Mouse (Mus musculus): Measurements from ENCODE around the gene Kcnj3.
"Not testable (repeated sequence)": the region's sequence is repeated elsewhere in the genome, so short reads cannot be mapped to it uniquely, and the experiment has no call there.

The Kcnj3 gene

GRCm38 (mm10) chr2:55435721-55436260 is at the start of gene Kcnj3:
Kcnj3 (plus strand) TSS chr2:55435970.
- DNase-seq (ENCODE audit: low spot score in 2 of 2): peak; percentile 46 to 68

GRCm38 (mm10) chr2:55390330-55390989 is 45.3 kb upstream of the Kcnj3 start:
- no peak for DNase-seq (ENCODE audit: low spot score in 2 of 2)

DNA sequence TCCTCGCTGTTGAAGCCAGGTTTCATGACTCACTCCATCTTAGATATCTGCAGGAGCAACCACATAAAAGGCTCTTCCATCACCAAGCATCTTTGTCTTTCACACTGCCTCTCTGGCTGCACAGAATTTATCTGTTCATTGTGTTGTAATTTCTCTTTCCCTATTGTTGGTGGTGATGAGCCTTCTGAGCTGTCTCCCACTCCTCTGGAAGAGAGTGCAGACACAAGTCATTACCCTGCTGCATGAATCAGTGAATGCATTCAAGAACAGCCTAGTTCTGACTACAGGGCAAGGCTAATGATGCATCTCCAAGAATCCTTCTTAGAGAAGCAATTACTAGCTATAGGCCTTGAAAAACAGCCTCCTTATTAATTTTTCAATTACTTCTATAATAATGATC is 30.5 kb upstream of the Kcnj3 start:
- DNase-seq (ENCODE audit: low spot score in 2 of 2): no peak

DNA sequence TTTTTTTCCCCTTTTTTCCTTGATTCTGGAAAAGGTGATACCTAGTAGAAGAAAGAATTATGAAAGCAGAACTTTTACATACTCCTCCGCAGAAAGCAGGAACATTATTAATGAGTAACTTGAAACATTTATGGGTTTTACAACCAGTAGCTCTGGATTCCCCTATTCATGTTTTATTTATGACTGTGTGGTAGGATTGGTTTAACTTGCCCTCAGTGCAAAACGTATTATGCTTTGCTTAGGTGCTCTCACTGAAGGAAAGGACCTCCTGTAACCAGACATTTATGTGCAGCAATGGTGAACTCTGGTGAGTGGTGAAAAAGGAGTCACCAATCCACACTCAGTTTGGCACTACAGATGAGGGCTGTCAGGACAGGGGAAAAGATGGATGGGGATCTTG is 8.1 kb upstream of the Kcnj3 start:
- DNase-seq (ENCODE audit: low spot score in 2 of 2): no peak

DNA sequence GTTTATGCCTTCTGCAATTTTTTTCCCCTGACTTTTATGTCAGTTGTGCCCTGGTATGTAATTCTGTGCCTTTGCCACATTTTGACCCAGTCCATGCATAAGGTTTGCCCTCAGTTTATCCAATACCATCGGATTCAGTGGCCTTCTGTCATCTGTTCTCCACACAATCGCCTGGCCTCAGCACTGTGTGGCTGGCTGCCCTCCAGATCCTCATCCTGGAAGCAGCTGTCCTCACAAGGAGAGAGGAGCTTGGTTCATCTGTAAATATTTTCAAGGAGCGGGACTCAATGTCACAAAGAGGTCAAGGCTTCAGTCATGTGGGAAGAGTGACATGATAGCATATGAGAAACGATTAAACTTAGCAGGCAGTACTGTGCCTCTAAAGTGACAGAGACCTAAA is 3.7 kb upstream of the Kcnj3 start:
- DNase-seq (ENCODE audit: low spot score in 2 of 2): peak in 1 of 2 experiments; percentile 60

- peak in 1 of 2 experiments; percentile 25 for DNase-seq (ENCODE audit: low spot score in 2 of 2)
Observed at GRCm38 (mm10) chr2:55436261-55437006, 664 bp downstream of the Kcnj3 start.

DNA sequence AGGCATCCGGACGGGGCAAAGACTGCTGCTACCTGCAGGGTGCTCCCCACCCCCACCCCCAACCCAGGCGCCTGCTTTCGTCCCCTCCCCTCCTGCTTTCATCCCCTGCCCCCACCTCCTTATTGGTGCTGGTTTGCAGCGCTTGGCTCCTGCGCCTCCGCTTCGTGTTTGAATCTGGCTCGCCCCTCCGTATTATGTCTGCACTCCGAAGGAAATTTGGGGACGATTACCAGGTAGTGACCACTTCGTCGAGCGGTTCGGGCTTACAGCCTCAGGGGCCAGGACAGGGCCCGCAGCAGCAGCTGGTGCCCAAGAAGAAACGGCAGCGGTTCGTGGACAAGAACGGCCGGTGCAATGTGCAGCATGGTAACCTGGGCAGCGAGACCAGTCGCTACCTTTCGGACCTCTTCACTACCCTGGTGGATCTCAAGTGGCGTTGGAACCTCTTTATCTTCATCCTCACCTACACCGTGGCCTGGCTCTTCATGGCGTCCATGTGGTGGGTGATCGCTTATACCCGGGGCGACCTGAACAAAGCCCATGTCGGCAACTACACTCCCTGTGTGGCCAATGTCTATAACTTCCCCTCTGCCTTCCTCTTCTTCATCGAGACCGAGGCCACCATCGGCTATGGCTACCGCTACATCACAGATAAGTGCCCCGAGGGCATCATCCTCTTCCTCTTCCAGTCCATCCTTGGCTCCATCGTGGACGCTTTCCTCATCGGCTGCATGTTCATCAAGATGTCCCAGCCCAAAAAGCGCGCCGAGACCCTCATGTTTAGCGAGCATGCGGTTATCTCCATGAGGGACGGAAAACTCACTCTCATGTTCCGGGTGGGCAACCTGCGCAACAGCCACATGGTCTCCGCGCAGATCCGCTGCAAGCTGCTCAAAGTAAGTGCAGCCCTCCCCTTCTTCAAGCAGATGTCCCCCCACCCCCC is 1.5 kb downstream of the Kcnj3 start:
- DNase-seq (ENCODE audit: low spot score in 2 of 2): peak; percentile 22 to 29

- DNase-seq (ENCODE audit: low spot score in 2 of 2): no peak
Observed at GRCm38 (mm10) chr2:55437977-55438376, 2.2 kb downstream of the Kcnj3 start.

GRCm38 (mm10) chr2:55439211-55439610 is 3.4 kb downstream of the Kcnj3 start:
- DNase-seq (ENCODE audit: low spot score in 2 of 2): no peak

DNA sequence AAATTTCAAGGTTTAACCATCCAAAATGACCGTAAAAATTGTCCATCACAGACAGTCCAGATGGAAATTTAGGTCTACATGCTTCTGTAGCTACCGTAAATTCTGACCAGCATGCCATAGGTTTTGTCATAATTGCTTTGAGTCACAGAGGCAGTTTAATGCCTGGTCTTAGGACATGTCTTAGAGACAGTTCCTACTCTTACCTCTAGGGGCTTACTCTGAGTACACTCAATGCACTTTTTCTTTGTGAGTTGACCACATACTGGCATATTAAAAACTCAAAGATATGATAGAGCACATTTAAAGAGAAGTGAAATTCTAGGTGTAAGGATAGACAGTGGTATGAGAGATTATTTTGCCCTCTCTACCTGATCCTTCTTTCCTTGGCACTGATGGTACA is 6.2 kb downstream of the Kcnj3 start:
- no peak for DNase-seq (ENCODE audit: low spot score in 2 of 2)

DNA sequence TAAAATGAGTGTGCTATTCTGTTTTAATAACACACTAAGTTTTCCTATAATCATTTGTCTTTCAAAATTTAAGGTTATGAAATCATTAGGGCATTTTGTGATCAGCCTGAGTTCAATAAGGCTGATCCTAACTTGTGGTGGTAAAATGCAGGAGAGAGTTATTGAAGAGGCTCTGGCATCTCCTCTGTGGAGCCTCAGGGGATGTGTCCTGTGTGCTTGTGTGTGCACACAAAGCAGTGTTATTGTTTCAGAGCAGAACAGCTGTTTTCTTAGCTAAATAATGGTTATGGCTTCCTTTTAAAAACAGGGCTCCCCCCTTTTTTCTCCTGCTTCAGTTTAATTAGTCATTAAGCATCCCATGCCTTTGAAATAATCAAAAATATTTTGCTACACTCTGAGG is 11.5 kb downstream of the Kcnj3 start:
- DNase-seq (ENCODE audit: low spot score in 2 of 2): no peak

GRCm38 (mm10) chr2:55450774-55451173 is 15.0 kb downstream of the Kcnj3 start:
- no peak for DNase-seq (ENCODE audit: low spot score in 2 of 2)

- DNase-seq (ENCODE audit: low spot score in 2 of 2): no peak
Observed at GRCm38 (mm10) chr2:55459195-55459594, 23.4 kb downstream of the Kcnj3 start.

DNA sequence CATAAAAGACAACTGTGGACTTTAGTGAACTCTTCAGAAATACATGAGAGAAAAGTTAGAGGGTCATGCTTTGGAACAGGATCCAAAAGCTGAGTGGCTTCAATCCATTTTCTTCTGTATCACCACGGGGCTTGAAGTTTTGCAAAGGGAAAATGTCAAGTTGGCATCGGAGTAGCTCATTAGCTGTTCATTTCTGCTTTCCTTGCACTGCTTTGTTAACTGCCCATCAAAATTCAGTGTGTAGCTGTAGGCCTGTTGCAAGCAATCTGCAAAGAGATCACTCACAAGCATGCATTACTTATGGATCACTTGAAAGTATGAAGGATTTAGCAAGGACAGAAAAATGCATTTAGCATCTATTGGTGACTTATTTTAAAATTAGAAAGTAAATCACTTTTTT is 33.4 kb downstream of the Kcnj3 start:
- DNase-seq (ENCODE audit: low spot score in 2 of 2): no peak

DNA sequence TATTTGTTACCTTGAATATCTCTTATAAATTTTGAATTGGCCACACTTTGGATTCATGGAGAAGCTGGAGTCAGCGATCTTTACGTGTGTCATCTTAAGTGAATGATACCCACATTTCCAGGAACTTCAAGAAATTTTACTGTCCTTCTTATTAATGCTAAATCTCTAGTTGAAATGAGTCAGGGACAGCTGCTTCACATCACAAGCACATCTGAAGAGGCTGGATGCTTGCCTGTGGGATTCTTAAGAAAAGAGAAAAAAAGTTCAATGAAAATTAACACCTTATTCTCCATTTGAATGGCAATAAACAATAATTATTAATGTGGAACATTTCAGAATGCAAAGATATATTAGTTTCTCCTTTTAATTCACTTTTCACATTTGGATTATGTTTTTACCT is 34.2 kb downstream of the Kcnj3 start:
- DNase-seq (ENCODE audit: low spot score in 2 of 2): no peak

DNA sequence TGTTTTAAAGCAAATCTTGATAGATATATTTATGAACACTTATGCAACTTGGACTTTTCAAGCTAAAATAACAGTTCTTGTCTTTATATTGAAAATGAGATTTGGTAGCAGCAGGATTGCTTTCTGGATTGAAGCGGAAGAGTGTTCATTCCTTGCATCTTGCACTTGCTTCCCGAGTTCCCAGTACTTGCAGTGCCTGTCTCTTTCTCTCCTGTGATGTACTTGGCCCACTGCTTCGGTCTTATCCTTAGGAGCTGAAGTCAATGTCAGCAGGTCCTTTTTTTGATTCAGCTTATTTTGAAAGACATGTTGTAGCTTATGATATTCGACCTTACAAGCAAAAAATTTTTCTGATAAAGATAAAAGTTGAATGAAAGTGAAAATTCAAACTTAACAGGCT is 43.7 kb downstream of the Kcnj3 start:
- no peak for DNase-seq (ENCODE audit: low spot score in 2 of 2)

- DNase-seq (ENCODE audit: low spot score in 2 of 2): peak in 1 of 2 experiments; percentile 50
Observed at GRCm38 (mm10) chr2:55479933-55480601, 44.3 kb downstream of the Kcnj3 start.

DNA sequence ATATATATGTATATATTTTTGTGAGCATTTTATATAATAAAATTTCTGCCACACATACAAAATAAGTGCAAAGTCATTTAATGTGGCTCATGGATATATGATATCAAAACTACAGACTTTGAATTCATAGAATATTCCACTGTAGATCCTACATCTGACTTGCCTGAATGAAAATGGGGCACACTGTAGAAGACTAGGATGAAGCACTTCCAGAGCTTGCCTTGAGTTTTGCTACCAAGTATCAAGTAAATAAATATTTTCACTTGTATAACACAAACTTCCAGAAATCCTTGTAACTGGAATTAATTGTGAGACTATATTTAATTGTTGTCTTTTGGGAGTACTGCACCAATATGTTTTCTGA is 44.8 kb downstream of the Kcnj3 start:
- no peak for DNase-seq (ENCODE audit: low spot score in 2 of 2)

DNA sequence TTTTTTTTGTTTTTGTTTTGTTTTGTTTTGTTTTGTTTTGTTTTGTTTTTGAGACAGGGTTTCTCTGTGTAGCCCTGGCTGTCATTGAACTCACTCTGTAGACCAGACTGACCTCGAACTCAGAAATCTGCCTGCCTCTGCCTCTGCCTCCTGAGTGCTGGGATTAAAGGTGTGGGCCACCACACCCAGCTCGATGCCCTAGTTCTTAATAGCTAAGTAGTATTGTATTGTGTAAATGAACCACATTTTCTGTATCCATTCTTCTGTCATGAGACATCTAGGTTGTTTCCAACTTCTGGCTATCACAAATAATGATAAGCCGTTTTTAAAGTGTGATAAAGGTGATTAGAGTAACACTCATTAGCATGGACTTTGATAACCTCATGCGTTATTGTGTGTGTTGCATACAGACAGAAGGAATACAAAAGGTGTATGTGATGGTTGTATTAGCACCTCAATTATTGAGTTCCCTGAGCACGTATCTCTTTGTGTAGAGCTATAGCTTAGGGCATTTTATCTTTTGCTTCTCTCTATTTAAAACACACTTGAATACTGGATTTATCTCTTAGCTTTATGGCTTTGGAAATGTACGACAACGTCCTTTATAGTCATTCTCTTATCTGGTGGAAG is 49.8 kb downstream of the Kcnj3 start:
- not testable (repeated sequence) for DNase-seq (ENCODE audit: low spot score in 2 of 2)

GRCm38 (mm10) chr2:55503390-55504176 is 67.8 kb downstream of the Kcnj3 start:
- DNase-seq (ENCODE audit: low spot score in 2 of 2): no peak

Data from cerebellum, postnatal 4 days (tissue).